Mouse (Mus musculus) c-Kit-positive CD71-positive TER-119-negative erythroid progenitor cells, embryonic 14.5 days (primary cell): ENCODE data around the gene Zfp462.
"Not testable (repeated sequence)": the region's sequence is repeated elsewhere in the genome, so short reads cannot be mapped to it uniquely, and the experiment has no call there.

Experiments used
- DNase-seq: peaks from one replicate; pipeline ENCODE4 v3.0.0-alpha.2; 2013; ENCODE audit warnings: low read depth

Gene Zfp462

DNA sequence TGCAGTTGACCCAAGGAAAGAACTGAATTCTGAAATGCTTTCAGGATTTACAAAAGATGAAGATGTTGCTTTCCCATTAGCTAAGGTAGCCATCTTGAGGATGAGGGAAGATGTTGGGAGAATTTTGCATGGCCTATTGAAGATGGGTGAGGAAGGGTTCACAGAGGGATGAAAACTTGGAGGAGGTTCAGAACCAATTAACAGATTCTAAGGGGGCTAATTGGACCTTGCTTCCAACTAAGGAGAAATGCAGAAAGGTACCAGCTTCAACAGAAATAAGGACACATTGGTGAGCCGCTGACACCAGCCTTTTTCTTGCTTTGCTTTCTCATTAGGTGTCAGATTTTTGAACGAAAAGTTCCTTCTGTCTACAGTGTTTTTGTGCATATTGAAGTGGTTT lies 6.0 kb downstream of the Zfp462 start:
- no peak for DNase-seq

DNA sequence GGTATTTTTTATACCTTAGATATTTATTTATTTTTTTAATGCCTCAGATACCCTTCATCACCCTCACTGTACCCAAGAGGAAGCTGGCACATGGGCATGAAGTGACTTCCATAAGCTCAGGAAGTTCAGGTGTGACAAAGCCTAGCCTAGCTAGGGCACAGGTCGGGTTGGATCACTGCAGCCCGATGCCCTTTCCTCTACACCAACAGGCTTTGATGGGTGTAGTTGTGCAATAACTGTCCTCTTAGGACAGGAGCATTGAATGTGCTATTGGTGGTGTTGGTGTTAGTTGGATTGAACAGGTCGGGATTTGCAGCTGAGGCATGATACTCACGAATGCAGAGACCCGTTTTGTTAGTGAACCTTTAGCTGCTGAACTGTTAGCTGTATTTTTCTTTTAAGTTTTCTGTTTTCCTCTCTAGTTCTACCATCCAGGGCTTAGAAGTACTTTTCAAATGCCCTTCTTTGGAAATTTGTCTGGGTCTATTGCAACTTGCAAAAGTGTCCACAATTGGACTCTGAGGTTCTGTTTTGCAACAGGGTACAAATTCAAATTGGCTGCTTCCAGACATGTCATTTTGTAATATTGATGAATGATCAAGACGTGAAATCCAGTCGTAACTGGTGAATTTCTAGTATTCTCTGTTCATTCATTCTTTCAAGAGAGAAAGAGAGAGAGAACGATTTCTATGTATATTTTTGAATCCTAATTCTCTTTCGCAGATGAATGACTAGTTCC lies 9.0 kb downstream of the Zfp462 start:
- no peak for DNase-seq

DNA sequence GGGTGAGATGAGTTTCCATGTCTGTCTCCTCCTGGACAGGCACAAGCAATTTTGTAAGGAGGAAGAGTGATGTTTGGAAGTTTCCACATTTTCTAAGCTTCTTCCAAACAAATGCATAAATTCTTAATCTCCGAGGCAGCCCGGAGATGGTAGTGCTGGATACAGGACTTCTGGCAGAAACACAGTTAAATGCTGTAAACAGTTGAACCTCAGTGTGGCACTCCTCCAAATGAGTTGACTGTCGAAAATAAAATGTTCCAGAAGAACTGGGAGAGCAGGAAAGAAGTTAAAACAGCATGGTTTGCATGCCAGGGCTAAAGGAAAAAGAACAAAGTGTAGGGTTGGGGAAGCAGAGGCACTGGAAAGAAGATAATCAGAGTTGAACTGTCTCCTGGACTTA lies 9.6 kb downstream of the Zfp462 start:
- DNase-seq, result no peak

DNA sequence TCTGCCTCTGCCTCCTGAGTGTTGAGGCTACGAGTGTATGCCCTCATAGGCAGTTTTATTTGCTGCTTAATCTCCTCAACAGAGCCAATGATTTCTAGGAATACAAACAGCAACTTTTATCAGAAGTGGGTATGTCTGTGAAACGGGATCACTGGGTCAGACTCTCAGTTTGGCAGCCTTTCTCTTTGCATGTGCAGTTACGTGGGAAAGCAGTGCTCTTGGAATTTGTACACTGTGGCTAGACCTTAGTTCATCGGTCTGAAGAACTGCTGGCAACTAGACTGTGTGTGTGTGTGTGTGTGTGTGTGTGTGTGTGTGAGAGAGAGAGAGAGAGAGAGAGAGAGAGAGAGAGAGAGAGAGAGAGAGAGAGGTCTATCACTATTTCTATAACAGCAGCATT lies 15.9 kb downstream of the Zfp462 start:
- DNase-seq, result no peak

DNA sequence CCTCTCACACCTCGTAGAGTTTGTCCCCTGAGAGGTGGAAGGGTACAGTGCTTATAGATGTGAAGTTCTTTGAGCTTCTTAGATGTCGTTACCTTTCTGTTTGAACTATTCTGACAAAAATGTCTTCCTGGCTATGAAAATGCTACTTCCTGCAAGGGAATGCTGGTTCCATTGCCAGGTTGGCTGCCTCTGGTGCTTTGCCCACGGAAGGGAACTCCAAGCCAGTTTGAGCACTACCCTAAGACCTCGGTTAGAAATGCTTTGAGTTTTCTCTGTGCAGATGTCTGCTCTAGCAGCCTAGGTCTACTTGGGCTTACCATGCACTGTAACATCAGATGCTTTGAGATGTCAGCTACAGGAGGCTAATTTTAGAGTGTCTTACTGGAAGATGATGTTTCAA lies 17.3 kb downstream of the Zfp462 start:
- no peak for DNase-seq

DNA sequence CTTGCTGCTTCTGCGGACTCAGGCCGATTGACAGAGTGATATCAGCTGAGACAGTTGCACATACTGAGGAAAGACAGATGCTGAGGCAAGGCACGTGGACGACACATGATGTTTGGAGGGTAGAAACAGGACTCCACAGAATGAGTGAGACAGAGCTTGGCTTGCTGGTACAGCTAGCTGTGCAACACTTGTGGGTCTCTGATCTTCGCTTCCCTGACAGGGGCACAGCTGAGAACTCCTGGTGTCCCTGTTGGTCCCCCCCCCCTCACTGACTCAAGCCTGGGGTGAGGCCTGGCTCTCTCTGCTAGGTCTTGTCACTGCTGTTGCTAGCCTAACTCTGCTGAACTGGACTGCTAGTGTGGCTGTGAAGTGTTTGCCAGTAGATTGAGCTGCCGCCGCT lies 18.7 kb downstream of the Zfp462 start:
- no peak for DNase-seq

DNA sequence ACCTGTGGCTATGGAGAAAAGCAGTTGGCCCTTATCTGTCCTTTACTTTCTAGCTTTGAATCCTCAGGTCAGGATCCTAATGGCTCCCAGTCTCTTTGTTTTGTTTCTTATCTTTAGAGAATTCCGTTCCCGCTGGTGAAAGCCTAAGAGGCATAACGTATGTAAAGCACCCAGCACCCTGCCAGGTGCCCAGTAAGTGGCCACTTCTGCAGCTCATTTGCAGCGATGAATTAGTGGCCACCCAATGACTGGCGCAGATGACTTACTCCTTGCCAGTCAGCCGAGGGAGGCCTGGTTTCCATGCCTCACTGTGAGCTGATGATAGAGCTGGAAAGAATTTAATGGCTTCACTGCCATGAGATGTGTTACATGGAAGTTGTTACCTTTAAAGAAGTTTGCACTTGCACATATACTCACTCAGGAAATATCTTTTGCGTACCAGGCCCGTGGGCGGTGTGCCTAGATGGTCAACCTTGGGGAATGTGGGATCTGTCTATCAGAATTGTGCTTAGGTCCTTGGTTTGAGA lies 20.4 kb downstream of the Zfp462 start:
- no peak for DNase-seq

DNA sequence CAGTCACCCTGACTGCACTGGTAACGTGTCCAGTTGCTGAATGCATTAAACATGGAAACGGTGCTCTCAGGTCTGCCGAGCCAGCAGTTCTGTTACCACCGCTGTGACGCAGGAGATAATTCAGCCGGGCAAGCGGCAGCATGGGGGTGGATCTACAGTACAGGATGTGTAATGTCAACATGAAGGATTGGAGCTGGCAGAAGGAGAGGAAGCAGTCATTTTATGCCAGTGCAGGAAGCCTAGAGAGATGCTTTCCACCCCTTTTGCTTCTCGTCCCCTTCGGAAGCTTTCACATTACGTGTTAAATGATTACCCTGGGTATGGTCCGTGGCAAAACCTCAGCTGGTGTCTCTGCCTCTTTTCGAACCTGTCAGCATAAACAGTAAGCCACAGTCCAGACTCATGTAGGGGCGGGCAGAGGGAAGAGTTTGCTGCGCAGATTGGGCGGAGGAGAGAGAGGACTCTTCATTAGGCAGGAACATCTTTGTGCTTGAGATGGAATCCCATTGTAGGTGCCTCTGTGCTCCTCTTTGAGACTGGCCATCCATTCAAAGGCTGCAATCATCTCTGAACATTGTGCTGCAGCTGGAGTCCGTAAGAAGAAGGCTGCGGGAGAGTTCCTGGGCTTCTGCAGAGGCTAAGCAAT lies 21.4 kb downstream of the Zfp462 start:
- DNase-seq, result no peak

DNA sequence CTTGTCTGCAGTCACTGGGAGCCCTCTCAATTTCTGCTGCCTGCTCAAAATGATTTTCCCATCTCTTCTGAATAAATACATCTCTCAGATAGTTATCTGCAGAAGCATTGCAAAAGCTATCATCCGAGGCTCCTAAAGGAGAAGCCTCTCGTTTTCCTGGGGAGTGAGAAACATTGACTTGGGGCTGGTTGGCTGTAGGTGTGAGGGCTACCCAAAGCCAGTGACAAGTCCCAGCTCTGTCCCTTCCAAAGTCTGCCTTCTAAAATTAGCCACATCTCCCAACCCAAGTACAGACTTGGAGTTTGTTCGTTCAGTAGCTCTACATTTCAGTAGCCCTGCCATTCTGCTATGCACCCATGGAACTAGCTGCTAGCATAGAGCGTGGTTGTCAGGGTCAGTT lies 22.3 kb downstream of the Zfp462 start:
- no peak for DNase-seq

DNA sequence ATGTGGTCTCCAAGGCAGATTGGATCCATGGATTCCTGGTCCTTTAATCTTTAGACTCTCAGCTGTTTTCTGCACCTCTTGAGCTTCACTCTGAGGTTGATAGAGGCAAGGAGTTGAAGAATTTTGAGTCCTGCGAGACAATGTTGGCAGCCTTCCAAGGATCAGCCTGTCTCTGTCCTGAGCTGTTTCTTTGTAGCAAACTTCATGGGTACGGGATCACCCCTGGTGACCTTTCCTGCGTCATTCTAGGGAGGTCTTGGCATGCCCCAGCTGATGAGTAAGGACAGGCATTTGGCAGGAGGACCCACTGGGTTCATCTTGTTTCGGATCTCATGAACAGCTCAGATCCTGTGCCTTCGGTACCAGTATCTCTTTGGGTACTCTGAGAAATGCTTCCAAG lies 22.9 kb downstream of the Zfp462 start:
- DNase-seq, result no peak

DNA sequence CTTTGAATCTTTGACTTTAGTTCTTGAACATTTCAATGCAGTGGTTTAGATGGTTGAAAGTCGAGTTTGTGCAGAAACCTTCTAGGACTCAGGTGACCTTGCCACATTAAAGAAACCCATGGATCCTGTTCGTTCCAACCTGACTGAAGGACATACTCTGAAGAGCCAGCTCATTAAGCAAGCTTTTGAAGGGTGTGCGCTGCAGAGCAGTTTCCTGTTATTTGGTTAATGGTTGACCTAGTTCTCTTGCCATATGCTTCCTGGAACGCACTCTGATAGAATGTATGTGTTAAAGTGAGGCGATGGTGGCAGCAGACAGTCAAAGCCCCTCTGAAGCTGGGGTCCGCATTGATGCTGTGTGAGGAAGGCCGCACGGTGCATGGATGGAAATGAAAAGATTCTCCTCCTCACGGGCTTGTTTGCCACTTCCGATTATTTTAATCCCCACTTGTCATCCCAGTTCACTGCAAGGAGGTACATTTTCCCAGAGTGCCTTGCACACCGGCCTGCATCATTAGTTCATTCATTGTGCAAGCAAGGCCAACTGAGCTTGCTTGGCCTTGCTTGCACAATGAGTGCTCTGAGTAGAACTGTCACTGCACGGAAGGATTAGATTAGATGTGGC lies 24.9 kb downstream of the Zfp462 start:
- DNase-seq, result no peak

DNA sequence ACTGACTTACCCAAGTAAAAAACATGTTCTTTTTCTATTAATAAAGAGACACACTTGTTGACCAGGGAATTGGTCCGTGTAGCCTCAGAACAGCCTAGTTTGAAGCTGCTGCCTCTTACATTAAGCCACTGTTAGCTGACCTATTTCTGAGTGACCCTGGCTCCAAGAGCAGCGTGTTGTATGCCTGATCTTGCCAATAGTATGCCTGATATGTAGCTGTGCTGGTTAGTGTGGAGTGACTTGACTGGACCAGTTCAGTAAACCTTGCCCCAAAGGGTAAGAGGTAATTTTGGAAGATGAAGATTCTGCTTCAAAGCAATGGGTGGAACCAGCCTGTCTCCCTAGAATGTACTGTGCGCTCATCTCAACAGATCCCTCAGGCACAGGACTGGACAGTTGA lies 26.5 kb downstream of the Zfp462 start:
- no peak for DNase-seq

DNA sequence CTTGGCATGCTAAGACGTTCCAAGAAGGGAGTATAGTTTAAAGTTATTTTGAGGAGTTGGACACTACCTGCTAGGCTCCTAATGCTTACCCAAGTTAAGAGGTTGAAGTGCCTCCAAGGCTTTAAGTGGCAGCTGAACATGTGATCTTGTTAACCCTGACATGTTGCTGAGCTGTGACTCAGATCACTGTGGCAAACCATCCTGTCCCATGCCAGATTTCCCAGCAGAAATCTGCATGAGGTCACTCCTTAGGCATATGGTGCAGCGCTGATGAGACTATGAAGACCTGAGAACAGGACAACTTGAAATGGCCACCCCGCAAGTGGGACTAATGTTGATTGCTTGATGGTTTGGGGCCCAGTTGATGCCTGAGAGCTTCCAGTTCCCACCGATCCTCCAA lies 27.2 kb downstream of the Zfp462 start:
- DNase-seq, result no peak

DNA sequence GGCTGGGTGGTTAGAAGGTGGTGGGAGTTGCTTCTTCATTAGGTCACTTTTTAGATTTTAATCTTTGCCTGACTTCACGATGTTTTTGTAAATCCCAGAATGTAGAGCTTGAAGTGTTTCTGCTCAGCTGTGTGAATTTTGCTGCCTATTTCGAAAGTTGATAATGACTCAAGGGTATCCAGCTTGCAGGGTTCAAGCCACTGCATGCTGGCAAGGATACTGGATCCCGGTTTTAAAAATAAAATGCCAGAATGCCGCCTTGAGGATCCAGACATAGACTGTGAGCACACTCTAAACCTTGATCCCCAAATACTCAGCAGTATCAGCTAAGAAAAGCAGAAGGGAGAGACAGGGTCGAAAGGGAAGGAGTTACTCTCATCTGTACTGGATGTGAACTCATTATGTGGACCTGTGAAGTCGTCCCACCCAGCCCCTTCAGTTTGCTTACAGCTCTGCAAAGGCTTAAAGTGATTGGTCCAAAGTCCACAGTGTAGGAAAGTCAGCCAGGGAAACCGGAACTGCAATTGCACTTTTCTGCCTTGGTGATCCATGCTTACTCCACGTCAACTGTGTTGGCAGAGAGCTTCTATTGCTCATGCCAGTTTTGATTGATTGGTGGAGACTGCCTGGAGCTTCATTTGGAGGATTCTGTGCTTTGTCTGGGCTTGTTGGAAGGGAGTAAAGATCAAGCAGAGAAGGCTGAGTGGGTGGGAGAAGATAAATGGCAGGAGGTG lies 28.1 kb downstream of the Zfp462 start:
- no peak for DNase-seq

DNA sequence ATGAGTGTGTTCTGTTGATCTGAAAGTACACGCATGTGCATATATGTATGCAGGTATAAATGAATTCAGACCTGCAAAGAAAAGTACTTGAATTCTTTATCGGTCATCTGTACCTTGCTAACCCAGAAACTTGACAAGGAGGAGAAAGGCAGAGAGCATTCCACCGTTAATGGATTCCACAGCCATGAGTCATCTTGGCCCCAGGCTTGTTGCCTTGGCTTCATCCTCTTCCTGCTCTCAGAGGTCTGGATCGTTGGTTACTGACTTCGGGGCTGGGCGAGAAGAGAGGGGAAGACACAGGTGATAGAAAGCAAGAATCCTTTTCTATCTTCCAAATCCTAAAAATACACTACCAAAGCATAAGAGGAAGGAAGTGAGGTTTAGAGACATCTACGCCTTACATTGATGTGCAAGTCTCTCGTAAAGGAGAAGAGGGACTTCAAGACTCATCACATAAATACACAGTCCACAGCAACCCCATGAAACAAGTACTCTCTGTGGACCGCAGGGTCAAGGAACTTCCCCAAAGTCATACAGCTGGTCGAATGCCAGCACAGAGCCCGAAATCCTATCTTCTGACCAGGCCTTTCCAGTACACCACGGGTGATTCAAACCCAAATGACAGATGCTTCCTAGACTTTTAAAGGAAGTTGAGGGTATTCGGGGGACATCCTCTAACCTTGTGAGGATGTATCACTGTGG lies 35.1 kb downstream of the Zfp462 start:
- no peak for DNase-seq

DNA sequence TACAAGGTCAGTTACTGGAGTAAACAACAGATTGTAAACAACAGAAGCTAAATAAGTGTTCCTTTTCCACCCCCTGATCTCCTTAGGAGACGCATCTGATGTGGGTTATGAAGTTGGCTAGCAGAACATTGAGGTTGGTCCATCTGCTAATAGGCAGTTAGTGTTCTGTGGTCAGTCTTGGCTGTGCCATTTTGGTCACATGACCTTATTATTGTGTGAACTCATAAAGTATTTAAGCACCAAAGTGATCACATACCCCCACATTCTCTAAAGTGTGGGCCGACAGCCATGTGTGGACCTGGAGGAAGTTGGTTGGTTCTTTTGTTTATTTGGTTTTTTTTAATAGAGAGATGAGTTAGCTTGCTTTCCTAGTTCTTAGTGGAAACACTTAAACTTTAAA lies 39.7 kb downstream of the Zfp462 start:
- DNase-seq, result no peak

DNA sequence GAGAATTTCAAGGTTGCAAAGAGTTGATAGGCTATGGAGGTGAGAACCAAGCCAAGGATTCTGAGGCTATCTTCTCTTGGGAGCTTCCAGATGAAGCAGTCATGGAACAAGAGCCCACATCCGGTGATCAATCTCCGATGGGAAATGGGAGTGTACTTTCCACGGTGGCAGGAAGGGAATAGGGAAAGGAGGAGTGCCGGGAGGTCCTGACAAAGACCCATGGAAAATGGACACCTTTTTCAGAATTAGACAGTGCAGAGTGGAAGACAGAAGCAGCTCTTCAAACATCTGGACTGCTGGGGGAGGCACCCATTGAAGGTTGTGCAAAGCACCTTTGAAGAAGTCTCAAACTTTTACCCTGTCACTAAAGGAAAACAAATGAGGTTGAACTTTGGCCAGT lies 41.8 kb downstream of the Zfp462 start:
- no peak for DNase-seq

DNA sequence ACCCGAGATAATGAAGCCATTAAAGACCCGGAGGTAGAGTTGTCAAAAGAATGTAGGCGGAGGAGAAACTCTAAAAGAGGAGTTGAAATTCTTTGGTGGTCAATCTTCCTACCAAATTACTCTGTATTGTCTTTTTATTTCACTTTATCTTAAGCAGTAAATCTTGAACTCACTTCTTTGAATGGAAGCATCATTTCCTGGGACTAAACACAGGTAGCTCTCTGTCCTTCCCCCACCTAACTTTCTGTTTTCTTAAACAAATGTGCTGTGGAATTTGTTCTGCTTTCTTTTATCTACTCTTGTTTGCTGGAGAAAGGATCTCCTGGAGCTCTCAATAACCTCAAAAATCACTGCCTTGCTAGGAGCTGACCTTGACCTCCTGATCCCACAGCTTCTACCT lies 42.4 kb downstream of the Zfp462 start:
- no peak for DNase-seq

DNA sequence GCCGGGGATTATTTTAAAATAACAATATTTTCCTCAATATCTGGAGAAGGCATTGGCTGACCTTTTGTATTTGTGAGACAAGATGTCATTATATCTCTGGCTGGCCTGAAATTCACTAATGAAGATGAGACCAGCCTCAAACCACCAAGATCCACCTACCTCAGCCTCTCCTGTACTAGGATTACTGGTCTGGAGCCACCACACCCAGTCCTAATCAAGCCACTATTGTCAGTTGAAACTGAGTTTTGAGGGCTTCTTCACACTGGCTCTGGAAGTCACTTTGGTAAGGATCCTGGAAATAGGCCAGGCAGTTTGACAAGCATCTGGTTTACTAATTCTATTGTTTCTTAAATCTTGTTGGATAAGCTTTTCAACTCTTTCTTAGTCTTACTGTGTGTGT lies 43.1 kb downstream of the Zfp462 start:
- no peak for DNase-seq

DNA sequence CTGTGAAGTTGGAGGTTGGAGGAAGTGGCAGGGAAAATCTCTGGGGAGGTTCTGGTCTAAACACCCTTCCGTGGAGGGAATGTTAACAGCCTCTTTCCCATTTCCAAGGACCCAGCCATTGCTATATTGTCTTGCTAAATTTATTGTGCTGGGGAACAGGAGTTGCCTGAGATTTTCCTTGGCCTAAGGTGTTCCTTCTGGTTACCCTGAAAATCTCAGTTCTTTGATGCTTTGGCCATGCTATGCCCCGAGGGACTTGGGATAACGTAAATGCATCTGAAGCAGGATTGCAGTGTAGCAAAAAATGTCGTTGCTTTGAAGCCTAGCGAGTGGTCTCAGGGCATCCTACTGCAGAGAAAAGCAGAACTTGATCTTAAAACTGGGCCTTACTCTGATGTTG lies 47.1 kb downstream of the Zfp462 start:
- no peak for DNase-seq

DNA sequence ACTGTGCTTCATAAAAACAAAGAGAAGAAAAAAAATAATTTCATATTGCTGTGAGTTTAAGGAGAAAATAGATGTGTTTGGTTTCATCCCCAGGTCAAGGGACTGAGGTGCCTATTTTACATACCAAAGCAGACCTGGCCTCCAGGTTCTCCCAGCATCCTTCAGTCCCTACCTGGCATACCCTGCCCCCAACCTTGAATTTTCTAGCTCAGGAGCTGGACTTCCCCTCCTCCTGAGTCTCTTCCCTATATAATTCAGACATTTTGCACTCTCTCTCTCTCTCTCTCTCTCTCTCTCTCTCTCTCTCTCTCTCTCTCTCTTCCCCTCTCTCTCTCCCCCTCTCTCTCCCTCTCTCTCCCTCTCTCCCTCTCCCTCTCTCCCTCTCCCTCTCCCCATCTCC lies 48.2 kb downstream of the Zfp462 start:
- not testable (repeated sequence) for DNase-seq

DNA sequence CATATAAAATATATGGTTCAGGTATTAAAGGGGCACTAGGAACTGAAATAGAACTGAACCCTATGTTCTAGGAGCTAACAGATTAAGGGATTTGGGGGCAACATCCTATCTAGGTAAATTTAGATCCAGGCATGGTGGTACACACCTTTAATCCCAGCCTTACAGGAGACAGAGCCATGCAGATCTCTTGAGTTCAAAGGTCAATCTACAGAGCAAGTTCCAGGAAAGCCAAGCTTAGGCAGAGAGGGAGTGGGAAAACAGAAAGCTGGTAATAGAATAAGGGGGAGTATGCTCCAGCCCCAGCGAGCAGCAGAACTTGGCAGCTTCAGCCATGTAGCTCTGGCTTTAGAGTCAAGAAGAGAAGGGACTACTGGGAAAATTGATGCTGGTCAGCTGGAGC lies 50.4 kb downstream of the Zfp462 start:
- DNase-seq, result no peak
